Mouse (Mus musculus) testis, adult 2 months (tissue): Measurements from ENCODE around the gene Mrpl2.

Experiments used
- CTCF ChIP-seq: fragments of 200-500 bp; IDR thresholded peaks from 2 replicates; pipeline ENCODE4 v1.5.1; 2012; ENCODE audit warnings: low read depth, mild to moderate bottlenecking, inconsistent platforms, low read length, moderate library complexity; ENCODE audit not compliant: control insufficient read depth, insufficient read depth, insufficient replicate concordance
- POLR2A ChIP-seq: fragments of 200-500 bp; IDR thresholded peaks from 2 replicates; pipeline ENCODE4 v1.6.1; 2012; ENCODE audit warnings: low read depth, mild to moderate bottlenecking, inconsistent platforms, low read length, moderate library complexity; ENCODE audit not compliant: control insufficient read depth

GRCm38 (mm10) chr17:46699245-46699644 lies 53.2 kb downstream of the Mrpl2 start:
- no peak for TF ChIP-seq CTCF
- no peak for TF ChIP-seq POLR2A
